Comparison of ENCODE assay signal across 19 mouse cellular contexts in the genomic region with DNA sequence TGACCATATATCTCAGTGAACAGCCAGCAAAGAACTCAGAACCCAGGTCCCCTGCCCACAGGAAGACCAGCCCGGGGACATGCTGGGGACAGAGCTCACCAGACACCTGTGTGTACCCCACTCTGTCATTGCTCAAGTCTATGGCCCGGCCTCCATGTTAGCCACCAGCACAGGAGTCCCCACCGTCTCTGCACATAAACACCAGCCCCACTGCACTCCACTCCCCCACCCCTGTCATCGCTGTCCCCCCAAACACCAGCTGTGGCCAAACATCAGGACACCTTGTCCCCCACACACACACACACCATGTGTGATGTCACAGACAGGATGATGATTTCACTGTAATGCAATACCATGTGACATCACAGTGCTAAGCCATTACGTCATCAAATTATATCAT.
DNase-seq lines count a peak whose midpoint lies in the region; ATAC-seq and TF ChIP-seq lines count a peak whose summit lies in the region.
"Had no signal": no experiment of that assay in that cellular context is flagged by ENCODE, and none has a peak within 500 bp of the region (broad histone marks: within the 10 kb centered on the region; RNA-seq: fewer than 3 reads in every experiment).

No protein-coding gene starts in this region.

- no peak for ATAC-seq in heart, embryonic 15.5 days (replicated peaks; ENCODE audit: insufficient number of reproducible peaks, insufficient read depth, low FRiP score, low read depth)
- no peak for ATAC-seq in G1E (ENCODE audit: extremely low read depth, insufficient number of reproducible peaks, low FRiP score, poor library complexity, severe bottlenecking)
- ATAC-seq: forebrain, embryonic 14.5 days; intestine, embryonic 15.5 days; liver, embryonic 12.5 days; Patski had no signal

- peak overlapping the region; percentile 84 for H3K27ac ChIP-seq in heart, embryonic 15.5 days
- peak overlapping the region; percentile 93 for H3K27ac ChIP-seq in left cerebral cortex, adult 2 months
- 0 out of 2 replicates have a peak overlapping the region, but pooled peaks have one; percentile 38 for H3K27ac ChIP-seq in limb, embryonic 10.5 days
- H3K27ac ChIP-seq: embryonic facial prominence, embryonic 12.5 days; intestine, embryonic 15.5 days; liver, embryonic 12.5 days had no signal

- 82% methylated on average over 5 of the region's 5 CpGs for WGBS in heart, embryonic 15.5 days
- WGBS in limb, embryonic 10.5 days = 93% methylated on average over 5 of the region's 5 CpGs

- no peaks in the 10 kb centered on the region for H3K36me3 ChIP-seq in heart, embryonic 15.5 days
- H3K36me3 ChIP-seq in G1E (replicated peaks) = no peaks in the 10 kb centered on the region
- no peaks in the 10 kb centered on the region for H3K36me3 ChIP-seq in limb, embryonic 10.5 days
- H3K36me3 ChIP-seq: embryonic facial prominence, embryonic 12.5 days; intestine, embryonic 15.5 days had no signal

- H3K4me2 ChIP-seq in heart, embryonic 15.5 days = 0 out of 2 replicates have a peak overlapping the region, but pooled peaks have one; percentile 22
- H3K4me2 ChIP-seq: embryonic facial prominence, embryonic 12.5 days; intestine, embryonic 15.5 days; liver, embryonic 12.5 days had no signal

- TF ChIP-seq CTCF in left cerebral cortex, adult 2 months (IDR thresholded peaks at IDR 0.05) = no peak
- no peak for TF ChIP-seq CTCF in G1E (IDR thresholded peaks at IDR 0.05; ENCODE audit: low read depth, low read length)

- DNase-seq in heart, postnatal 10 days = no peak
- DNase-seq in left cerebral cortex, adult 2 months (ENCODE audit: extremely low spot score in 1 of 2, low spot score in 2 of 2) = no peak
- no peak for DNase-seq in left cerebral cortex, postnatal 36 days (ENCODE audit: low spot score in 2 of 2)
- DNase-seq in G1E (ENCODE audit: low spot score) = no peak
- no peak for DNase-seq in limb, embryonic 10.5 days (ENCODE audit: low spot score)
- no peak for DNase-seq in cerebellum, postnatal 25 days
- DNase-seq in urinary bladder, adult 2 months (ENCODE audit: low spot score) = no peak
- DNase-seq: adrenal gland, adult 8-10 months; cerebellum, adult 9-10 months; lung, adult 2 months; spleen, adult 18-20 months; thymus, adult 2 months had no signal

- H3K4me1 ChIP-seq in heart, embryonic 15.5 days (replicated peaks) = peaks cover 45% of the 10 kb centered on the region
- H3K4me1 ChIP-seq in G1E (ENCODE audit: insufficient read depth, low read depth, low read length) = no peaks in the 10 kb centered on the region
- H3K4me1 ChIP-seq in limb, embryonic 10.5 days = peaks cover 45% of the 10 kb centered on the region

- H3K27me3 ChIP-seq in heart, embryonic 15.5 days = no peaks in the 10 kb centered on the region
- no peaks in the 10 kb centered on the region for H3K27me3 ChIP-seq in G1E (ENCODE audit: insufficient read depth, low read length)
- H3K27me3 ChIP-seq in limb, embryonic 10.5 days (ENCODE audit: low read depth, poor library complexity, severe bottlenecking) = peaks cover 37% of the 10 kb centered on the region
- H3K27me3 ChIP-seq: Patski had no signal

- H3K9ac ChIP-seq in heart, embryonic 15.5 days = no peak overlapping the region
- H3K9ac ChIP-seq: embryonic facial prominence, embryonic 12.5 days; intestine, embryonic 15.5 days; liver, embryonic 12.5 days had no signal

- H3K4me3 ChIP-seq in heart, embryonic 15.5 days = no peak overlapping the region
- no peak overlapping the region for H3K4me3 ChIP-seq in left cerebral cortex, adult 2 months
- H3K4me3 ChIP-seq in G1E (ENCODE audit: low read depth, low read length) = peak overlapping the region; percentile 15; the same call in 1 of the 2 replicates
- no peak overlapping the region for H3K4me3 ChIP-seq in limb, embryonic 10.5 days
- H3K4me3 ChIP-seq: embryonic facial prominence, embryonic 12.5 days; erythroblast, embryonic 14.5 days; intestine, embryonic 15.5 days; liver, embryonic 12.5 days had no signal

- intact Hi-C loops in heart, postnatal 10 days (cut with DNase I) = no loop called here
- intact Hi-C loops in left cerebral cortex, adult 2 months (cut with DNase I) = no loop called here
- intact Hi-C loops in left cerebral cortex, postnatal 36 days (cut with DNase I) = no loop called here

- H3K9me3 ChIP-seq in heart, embryonic 15.5 days (replicated peaks) = no peaks in the 10 kb centered on the region
- H3K9me3 ChIP-seq in G1E (replicated peaks) = peaks cover 93% of the 10 kb centered on the region
- H3K9me3 ChIP-seq in limb, embryonic 10.5 days (replicated peaks) = no peaks in the 10 kb centered on the region
- H3K9me3 ChIP-seq: embryonic facial prominence, embryonic 12.5 days; intestine, embryonic 15.5 days; liver, embryonic 12.5 days had no signal

Comparison
In these comparisons a context has a peak if more than half of its experiments do, and no peak if none do; other contexts are left out.
1. H3K27ac ChIP-seq: peak in every context shown above with its lines; median percentile 93 in left cerebral cortex, adult 2 months; 84 in heart, embryonic 15.5 days; 38 in limb, embryonic 10.5 days.